Mouse (Mus musculus): ENCODE results near the gene Gm6525. TPM values are rescaled to one million over a fixed set of nuclear protein-coding genes. Genes with fewer than 3 reads are reported as not detected.
A peak's percentile ranks its signal among the peaks of the same experiment; 100 is the strongest.

The Gm6525 gene
- polyA plus RNA-seq, 1 experiment: not detected

DNA sequence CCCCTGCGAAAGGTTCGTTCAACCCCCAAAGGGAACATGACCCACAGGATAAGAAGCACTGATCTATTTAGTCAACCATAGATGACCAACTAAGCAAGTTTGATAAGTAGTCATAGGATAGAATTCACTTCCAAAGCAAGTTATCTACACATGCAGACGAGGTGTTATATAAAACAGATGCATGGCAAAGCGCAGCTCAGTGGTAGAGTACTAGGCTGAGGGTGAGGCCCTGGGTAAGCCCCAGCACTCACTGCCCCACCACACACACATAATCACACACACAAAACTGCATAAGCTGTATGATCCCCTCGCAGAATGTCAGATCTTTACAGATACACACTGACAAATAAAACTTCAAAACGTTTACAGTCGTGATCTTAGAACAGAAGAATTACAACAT is 37.4 kb upstream of the Gm6525 start:
- Histone ChIP-seq H3K4me3 (replicated peaks) (no peak overlapping the region), H3K36me3 (replicated peaks; ENCODE audit: low read length) (peaks cover 4% of the 10 kb centered on the region), H3K4me1 (no peaks in the 10 kb centered on the region; the same call in 1 of the 2 replicates), H3K27me3 (replicated peaks) (no peaks in the 10 kb centered on the region), H3K9me3 (no peaks in the 10 kb centered on the region)
- TF ChIP-seq FLI1 (IDR thresholded peaks at IDR 0.05; ENCODE audit: low read length) (no peak), GATA1 (IDR thresholded peaks at IDR 0.05; ENCODE audit: borderline replicate concordance, low read length) (no peak)

DNA sequence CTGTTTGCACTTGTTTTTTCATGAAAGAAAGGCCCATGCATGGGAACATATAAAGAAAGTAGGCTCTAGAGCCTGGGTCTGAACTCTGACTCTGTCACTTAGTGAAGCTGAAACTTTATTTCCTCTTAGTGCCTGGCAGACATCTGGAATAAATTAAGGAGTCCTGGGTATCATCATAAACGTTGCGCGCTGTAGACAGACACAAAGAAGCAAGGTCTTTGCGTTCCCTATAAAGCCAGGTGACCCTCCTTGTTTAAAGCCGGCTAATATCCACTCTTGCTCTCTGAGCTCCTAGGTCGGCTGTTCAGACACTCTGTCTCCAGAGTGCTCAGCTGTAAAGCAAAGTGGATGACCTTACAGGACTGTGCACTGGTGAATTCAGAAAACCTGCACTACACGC is 33.0 kb upstream of the Gm6525 start:
- Histone ChIP-seq H3K4me3 (replicated peaks) (no peak overlapping the region), H3K36me3 (replicated peaks; ENCODE audit: low read length) (no peaks in the 10 kb centered on the region), H3K27me3 (replicated peaks) (no peaks in the 10 kb centered on the region), H3K4me1 (no peaks in the 10 kb centered on the region), H3K9me3 (no peaks in the 10 kb centered on the region)
- TF ChIP-seq GATA1 (IDR thresholded peaks at IDR 0.05; ENCODE audit: borderline replicate concordance, low read length) (no peak), FLI1 (IDR thresholded peaks at IDR 0.05; ENCODE audit: low read length) (no peak)

DNA sequence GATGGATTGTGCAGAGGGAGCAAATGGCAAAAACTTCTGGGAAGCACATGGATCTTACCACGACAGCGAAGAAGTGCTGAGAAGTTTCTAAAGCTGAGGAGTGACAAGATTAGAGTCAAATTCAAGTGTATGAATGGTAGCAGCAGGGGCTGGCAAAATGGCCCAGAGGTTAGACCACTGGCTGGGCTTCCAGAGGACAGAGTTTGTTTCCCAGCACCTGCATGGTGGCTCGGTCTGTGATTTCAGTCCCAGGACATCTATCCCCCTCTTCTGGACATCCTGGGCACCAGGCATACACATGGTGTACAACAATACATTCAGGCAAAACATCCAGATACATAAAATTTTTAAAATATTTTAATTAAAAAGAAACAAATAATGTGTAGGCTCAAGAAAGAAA is 24.1 kb upstream of the Gm6525 start:
- TF ChIP-seq FLI1 (IDR thresholded peaks at IDR 0.05; ENCODE audit: low read length) (no peak), GATA1 (IDR thresholded peaks at IDR 0.05; ENCODE audit: borderline replicate concordance, low read length) (no peak)
- Histone ChIP-seq H3K4me1 (no peaks in the 10 kb centered on the region), H3K4me3 (replicated peaks) (no peak overlapping the region), H3K36me3 (replicated peaks; ENCODE audit: low read length) (peaks cover 2% of the 10 kb centered on the region), H3K27me3 (replicated peaks) (no peaks in the 10 kb centered on the region), H3K9me3 (peaks cover 6% of the 10 kb centered on the region)

DNA sequence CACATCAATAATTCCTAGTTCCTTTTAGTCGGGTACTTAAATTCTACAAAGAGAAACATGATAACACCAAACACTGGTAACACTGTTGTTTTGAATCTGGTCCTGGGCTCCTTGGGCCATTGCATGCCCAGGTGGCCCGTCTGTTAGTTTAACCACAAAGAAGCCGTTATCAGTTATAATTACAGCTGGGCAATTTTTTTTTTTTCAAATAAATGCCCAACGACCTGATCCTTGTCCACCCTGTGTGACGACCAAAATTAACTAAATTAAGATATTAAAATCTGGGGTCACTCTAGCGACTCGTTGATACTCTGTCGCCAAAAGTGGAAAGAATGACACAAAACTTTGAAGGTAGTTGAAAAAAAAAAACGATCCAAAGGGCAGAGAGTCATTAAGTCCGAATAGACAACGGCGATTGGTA is 19.2 kb upstream of the Gm6525 start:
- peaks cover 2% of the 10 kb centered on the region for H3K36me3 ChIP-seq (replicated peaks; ENCODE audit: low read length)
- peaks cover 12% of the 10 kb centered on the region for H3K4me1 ChIP-seq
- TF ChIP-seq FLI1 (IDR thresholded peaks at IDR 0.05; ENCODE audit: low read length) (no peak), GATA1 (IDR thresholded peaks at IDR 0.05; ENCODE audit: borderline replicate concordance, low read length) (no peak)
- H3K27me3 ChIP-seq (replicated peaks): peaks cover 2% of the 10 kb centered on the region
- H3K4me3 ChIP-seq (replicated peaks): peak overlapping the region; percentile 93
- H3K9me3 ChIP-seq: peaks cover 6% of the 10 kb centered on the region

DNA sequence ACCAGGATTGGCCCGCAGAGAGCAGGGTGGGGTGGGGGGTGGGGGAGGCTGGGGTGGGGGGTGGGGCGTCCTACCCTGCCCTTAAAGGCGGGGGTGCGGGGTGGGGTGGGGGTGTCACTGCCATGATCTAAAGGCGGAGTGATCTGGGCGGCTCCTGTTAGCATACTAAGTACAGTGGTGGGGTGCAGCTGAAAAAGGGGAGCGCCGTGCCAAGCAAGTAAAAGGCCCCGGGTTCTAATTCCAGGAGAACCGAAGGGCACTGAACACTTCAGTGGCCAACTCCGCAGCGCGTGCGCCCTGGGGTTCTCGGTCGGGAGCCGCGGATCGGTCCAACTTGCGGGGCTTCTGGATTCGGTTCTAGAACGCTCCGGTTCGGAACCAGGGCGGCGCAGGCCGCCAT is 18.8 kb upstream of the Gm6525 start:
- H3K36me3 ChIP-seq (replicated peaks; ENCODE audit: low read length): peaks cover 2% of the 10 kb centered on the region
- no peak for TF ChIP-seq GATA1 (IDR thresholded peaks at IDR 0.05; ENCODE audit: borderline replicate concordance, low read length)
- TF ChIP-seq FLI1 (IDR thresholded peaks at IDR 0.05; ENCODE audit: low read length): no peak
- H3K4me1 ChIP-seq: peaks cover 12% of the 10 kb centered on the region
- H3K9me3 ChIP-seq: peaks cover 6% of the 10 kb centered on the region
- peak overlapping the region; percentile 93 for H3K4me3 ChIP-seq (replicated peaks)
- peaks cover 4% of the 10 kb centered on the region for H3K27me3 ChIP-seq (replicated peaks)

DNA sequence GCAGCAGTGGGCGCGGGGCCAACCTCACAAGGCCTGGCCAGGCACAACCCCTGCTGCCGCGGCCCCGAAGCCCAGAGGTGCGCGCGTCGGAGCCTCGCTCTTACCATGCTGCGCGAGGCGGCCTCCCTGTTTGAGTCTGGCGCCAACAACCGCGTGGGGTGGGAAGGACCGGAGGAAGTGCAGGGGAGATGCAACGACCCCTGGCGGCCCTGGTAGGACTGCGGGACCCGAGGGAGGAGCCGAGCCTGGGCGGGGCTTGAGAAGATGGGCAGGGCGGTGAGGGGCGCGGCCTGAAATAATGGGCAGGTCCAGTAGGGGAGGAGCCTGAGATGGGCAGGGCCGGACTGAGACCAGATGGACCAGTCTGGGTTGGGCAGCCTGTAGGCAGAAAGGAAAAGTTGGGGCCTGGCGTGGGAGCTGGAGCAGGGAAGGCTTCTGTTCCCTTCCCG is 18.3 kb upstream of the Gm6525 start, which contains the start of gene Mnd1:
Gene Mnd1 (minus strand): TSS at position 229 of the 449 bp plus-strand sequence.
- peaks cover 6% of the 10 kb centered on the region for H3K9me3 ChIP-seq
- H3K27me3 ChIP-seq (replicated peaks): peaks cover 5% of the 10 kb centered on the region
- peaks cover 12% of the 10 kb centered on the region for H3K4me1 ChIP-seq
- no peak for TF ChIP-seq GATA1 (IDR thresholded peaks at IDR 0.05; ENCODE audit: borderline replicate concordance, low read length)
- TF ChIP-seq FLI1 (IDR thresholded peaks at IDR 0.05; ENCODE audit: low read length): no peak
- H3K4me3 ChIP-seq (replicated peaks): peak within 1 kb of the TSS; percentile 93
- H3K36me3 ChIP-seq (replicated peaks; ENCODE audit: low read length): peaks cover 2% of the 10 kb centered on the region

DNA sequence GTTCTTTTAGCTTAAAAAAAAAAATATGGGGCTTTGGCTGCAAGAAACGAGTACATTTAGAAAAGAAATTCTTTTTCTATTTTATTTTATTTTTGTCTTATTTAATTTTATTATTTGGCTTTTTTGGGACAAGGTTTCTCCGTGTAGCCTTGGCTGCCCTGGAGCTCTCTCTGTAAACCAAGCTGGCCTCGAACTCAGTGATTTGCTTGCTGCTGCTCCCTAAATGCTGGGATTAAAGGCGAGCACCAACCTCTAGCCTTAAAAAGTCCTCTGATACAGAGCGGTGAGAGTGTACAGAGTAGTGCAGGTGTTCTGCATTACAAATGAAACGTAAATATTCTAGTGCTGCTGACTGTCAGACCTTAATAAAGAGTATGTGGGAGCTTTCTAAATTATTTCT is 17.8 kb upstream of the Gm6525 start:
- Histone ChIP-seq H3K4me3 (replicated peaks) (peak overlapping the region; percentile 93), H3K4me1 (peaks cover 12% of the 10 kb centered on the region)

DNA sequence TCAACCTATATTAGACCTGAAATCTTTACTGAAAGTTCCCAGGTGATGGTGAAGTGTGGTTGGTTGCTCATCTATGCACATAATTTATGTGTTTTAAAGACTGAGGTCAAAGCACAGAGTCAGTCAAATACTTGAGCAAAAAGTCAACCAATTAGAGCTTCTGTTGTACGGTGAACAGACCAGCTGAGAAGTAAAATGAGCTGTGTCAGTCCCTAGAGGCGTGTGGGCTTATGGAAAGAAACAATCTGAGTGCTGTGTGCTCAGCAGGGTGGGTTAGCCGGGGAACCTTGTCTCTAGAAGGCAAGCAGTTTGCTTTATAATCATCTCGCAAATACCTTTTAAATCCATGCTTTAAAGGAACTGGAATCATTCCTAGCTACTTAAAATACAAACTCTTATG is 16.9 kb upstream of the Gm6525 start:
- no peaks in the 10 kb centered on the region for H3K36me3 ChIP-seq (replicated peaks; ENCODE audit: low read length)
- H3K9me3 ChIP-seq: no peaks in the 10 kb centered on the region
- H3K4me1 ChIP-seq: peaks cover 12% of the 10 kb centered on the region
- peaks cover 7% of the 10 kb centered on the region for H3K27me3 ChIP-seq (replicated peaks)
- TF ChIP-seq GATA1 (IDR thresholded peaks at IDR 0.05; ENCODE audit: borderline replicate concordance, low read length) (no peak), FLI1 (IDR thresholded peaks at IDR 0.05; ENCODE audit: low read length) (no peak)
- no peak overlapping the region for H3K4me3 ChIP-seq (replicated peaks)

More for the DNA sequence above, 17.8 kb upstream of the Gm6525 start:
- TF ChIP-seq GATA1 (IDR thresholded peaks at IDR 0.05; ENCODE audit: borderline replicate concordance, low read length): no peak
- no peak for TF ChIP-seq FLI1 (IDR thresholded peaks at IDR 0.05; ENCODE audit: low read length)
- H3K36me3 ChIP-seq (replicated peaks; ENCODE audit: low read length): no peaks in the 10 kb centered on the region
- H3K9me3 ChIP-seq: peaks cover 2% of the 10 kb centered on the region
- peaks cover 7% of the 10 kb centered on the region for H3K27me3 ChIP-seq (replicated peaks)

DNA sequence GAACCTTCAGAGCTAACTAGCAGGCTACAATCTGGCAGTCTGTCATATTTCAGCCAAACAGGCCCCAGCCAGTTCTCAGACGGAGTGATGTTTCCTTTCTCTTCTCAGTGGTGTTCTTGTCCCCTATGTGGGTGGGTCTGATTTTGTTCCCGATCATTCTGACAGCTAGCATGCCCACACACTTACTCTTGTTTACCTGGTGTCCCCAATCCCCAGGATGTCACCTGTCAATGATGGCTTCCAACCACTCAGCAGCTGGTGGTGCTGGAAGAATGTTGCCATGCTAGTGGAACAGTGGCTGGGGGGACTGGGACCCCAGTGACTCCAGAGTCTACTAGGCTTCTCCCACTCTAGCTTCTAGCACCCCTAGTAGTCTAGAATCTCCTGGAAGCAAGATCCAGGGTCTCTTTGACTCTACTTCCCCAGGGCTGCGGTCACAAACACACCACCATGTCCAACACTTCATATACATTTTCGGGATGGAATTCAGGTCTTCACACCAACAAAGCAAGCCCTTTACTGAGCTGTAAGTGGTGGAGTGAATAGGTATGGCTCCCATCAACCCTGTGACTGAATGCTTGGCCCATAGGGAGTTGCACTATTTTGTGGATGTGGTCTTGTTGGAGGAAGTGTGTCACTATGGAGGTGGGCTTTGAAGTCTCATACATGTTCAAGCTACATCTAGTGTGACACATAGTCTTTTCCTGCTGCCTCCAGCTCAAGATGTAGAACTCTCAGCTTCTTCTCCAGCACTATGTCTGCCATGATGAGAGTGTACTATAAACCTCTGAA is 16.1 kb upstream of the Gm6525 start:
- no peak overlapping the region for H3K4me3 ChIP-seq (replicated peaks)
- TF ChIP-seq GATA1 (IDR thresholded peaks at IDR 0.05; ENCODE audit: borderline replicate concordance, low read length): no peak
- TF ChIP-seq FLI1 (IDR thresholded peaks at IDR 0.05; ENCODE audit: low read length): no peak
- no peaks in the 10 kb centered on the region for H3K36me3 ChIP-seq (replicated peaks; ENCODE audit: low read length)
- peaks cover 12% of the 10 kb centered on the region for H3K4me1 ChIP-seq
- H3K27me3 ChIP-seq (replicated peaks): peaks cover 8% of the 10 kb centered on the region
- H3K9me3 ChIP-seq: no peaks in the 10 kb centered on the region

DNA sequence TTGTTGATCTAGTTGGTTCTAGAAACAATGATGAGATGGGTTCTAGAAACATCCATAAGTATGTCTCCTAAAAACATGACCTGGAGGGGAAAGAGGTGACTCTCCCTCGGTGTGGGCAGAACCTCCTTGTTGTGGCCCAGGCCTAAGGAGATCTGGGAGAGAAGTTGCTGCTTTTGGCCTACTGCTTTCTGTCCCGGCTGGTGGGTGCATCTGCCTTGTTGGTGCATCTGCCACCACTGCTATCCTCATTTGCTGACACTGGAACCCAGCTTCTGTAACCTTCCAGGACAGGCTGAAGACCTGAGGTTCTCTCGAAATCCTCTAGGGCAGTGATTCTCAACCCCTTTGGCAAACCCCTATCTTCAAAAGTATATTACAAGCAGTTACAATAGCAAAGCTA is 8.5 kb upstream of the Gm6525 start:
- peaks cover 8% of the 10 kb centered on the region for H3K4me1 ChIP-seq
- no peak overlapping the region for H3K4me3 ChIP-seq (replicated peaks)
- H3K9me3 ChIP-seq: 0 out of 2 replicates have a peak, but pooled peaks cover under 1% of the 10 kb centered on the region
- H3K36me3 ChIP-seq (replicated peaks; ENCODE audit: low read length): no peaks in the 10 kb centered on the region
- TF ChIP-seq FLI1 (IDR thresholded peaks at IDR 0.05; ENCODE audit: low read length): no peak
- no peak for TF ChIP-seq GATA1 (IDR thresholded peaks at IDR 0.05; ENCODE audit: borderline replicate concordance, low read length)
- H3K27me3 ChIP-seq (replicated peaks): peaks cover 7% of the 10 kb centered on the region
